Mouse (Mus musculus) adrenal gland, postnatal 10 days (tissue): ENCODE results near the gene Olfr23. TPM values are rescaled to one million over a fixed set of nuclear protein-coding genes. Genes with fewer than 3 reads are reported as not detected.
"Not testable (repeated sequence)": the region's sequence is repeated elsewhere in the genome, so short reads cannot be mapped to it uniquely, and the experiment has no call there.

Source experiments
- DNase-seq: peaks from one replicate; pipeline ENCODE4 v3.0.0; 2021; ENCODE audit warnings: mixed read lengths
- long read RNA-seq, 2 experiments: library from polyadenylated mRNA; stranded (forward); transcript quantifications; one replicate each; pipeline ENCODE4 v2.0.0; 2021
- total RNA-seq, 2 experiments: library from RNA; stranded (reverse); gene quantifications; 2 replicates each; pipeline ENCODE4 v1.2.3; 2021

Olfr23 gene
- total RNA-seq = not detected
- long read RNA-seq, experiment 1 = 0 reads
- long read RNA-seq, experiment 2 = 0 reads

DNA sequence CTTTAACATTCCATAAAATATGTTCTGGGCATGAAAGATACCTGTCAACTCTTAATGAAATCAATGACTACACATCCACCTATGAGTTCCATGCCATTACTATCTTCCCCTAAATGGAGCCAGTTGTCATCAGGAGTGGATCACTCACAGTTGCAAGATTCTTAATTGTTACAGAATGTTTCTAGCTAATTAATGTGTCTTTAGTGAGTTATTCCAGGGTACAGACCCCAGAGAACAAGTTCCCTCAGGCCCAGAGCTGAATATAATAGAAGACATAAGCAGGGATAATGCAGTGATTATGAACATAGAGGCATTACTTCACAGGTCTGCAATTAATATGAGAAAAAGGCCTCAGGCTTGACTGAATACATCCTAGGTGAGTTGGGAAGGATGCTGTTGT is at the start of gene Olfr23:
Olfr23 (plus strand) TSS at position 301 of the 400 bp plus-strand sequence.
- DNase-seq = no peak

DNA sequence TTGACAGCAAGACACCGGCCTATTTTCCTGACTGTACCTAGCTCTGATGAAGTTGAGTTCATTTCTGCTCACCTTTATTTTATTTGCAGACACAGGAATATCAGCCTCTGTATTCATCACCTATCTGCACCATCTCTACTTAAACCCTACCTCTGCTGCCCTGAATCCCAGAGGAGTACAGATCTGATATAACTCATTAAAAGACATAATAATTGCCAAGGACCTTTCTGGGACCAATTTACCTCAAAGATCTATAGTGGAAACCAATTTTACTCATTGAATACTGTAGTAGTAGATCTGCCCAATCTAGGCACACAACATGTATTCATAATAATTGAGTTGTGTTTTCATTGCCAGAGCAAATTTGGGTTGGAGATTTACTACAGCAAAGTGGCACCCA is 45.8 kb upstream of the Olfr23 start, which contains the start of gene Olfr394:
Olfr394 (minus strand) TSS at position 101 of the 400 bp plus-strand sequence.
- DNase-seq = no peak

DNA sequence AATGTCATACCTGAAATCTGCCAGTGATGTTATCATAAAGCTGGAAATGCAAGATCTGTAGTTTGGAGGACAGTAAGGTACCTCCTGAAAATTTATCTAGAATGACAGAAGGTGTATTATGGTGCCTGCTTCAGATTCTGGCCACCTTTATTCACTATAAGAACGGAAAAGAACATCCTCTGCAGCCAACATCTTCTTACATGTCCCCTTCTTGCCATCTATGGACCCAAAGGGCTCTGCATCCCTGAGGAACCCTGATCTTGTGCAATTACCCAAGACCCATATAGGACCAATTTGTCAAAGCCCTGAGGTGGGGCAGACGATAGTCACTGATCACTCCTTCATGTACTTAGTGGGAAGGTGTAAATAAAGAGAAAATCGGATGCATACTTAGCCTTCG is 27.3 kb upstream of the Olfr23 start, which contains the start of gene Olfr395:
Olfr395 (minus strand) TSS at position 101 of the 400 bp plus-strand sequence.
- DNase-seq = not testable (repeated sequence)

DNA sequence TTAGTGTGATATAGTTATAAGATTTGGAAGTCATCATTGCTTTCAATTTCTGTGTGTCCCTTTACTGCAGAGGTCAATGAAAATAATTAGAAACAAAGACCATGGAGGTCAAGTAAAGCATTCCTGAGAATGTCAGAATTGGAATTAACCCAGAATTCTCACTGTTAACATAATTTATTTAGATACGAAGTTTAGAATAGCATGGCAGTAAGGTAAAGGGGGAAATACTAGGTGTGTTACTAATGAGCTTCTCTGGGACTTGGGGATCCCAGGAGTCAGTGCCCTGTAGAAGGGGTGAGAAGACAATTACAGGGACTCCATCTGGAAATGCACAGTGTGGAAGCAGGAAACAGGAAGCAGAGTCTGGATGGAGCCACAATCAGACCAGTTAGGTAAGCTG is 24.0 kb downstream of the Olfr23 start, which contains the start of gene Olfr397:
Olfr397 (plus strand) TSS at position 301 of the 400 bp plus-strand sequence.
- no peak for DNase-seq

DNA sequence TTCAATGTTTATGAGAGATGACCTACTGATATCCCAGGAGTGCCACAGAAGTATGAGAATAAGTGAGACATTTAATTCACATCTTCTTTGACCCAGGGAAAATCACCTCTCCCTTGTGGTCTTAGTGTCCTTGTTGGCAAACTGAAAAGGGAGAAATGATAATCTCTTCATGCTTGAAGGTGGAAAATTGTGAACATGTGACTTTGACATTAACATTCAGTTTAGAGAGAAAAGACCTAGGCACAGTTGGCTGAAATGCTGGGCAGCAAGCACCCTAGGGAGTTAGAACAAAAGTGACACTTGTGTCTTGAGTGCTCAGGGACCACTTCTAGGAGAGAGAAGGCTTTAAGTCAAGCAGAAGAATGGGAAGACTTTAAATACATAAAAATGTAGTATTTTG is 53.8 kb downstream of the Olfr23 start, which contains the start of gene Olfr398:
Olfr398 (minus strand) TSS at position 101 of the 400 bp plus-strand sequence.
- DNase-seq = no peak

Other genes starting within 250 kb of the Olfr23 start
- not detected for gene Zfp735, start 247.9 kb upstream of the Olfr23 start, total RNA-seq
- gene Olfr389, start 156.0 kb upstream of the Olfr23 start, total RNA-seq = not detected
- not detected for gene Olfr390, start 153.7 kb upstream of the Olfr23 start, total RNA-seq
- gene Olfr391-ps, start 133.6 kb upstream of the Olfr23 start, total RNA-seq = not detected
- not detected for gene Olfr392, start 119.6 kb upstream of the Olfr23 start, total RNA-seq
- gene Olfr393, start 85.2 kb upstream of the Olfr23 start, total RNA-seq = not detected
- gene Olfr394, start 45.9 kb upstream of the Olfr23 start, total RNA-seq = not detected
- gene Olfr395, start 27.4 kb upstream of the Olfr23 start, total RNA-seq = not detected
- gene Olfr397, start 24.1 kb downstream of the Olfr23 start, total RNA-seq = not detected
- not detected for gene Olfr398, start 53.7 kb downstream of the Olfr23 start, total RNA-seq
- gene Olfr139, start 119.9 kb downstream of the Olfr23 start, total RNA-seq = not detected
- not detected for gene Olfr399, start 119.9 kb downstream of the Olfr23 start, total RNA-seq
- gene Zfp616, start 133.3 kb downstream of the Olfr23 start, total RNA-seq = not detected
- gene Olfr401, start 177.0 kb downstream of the Olfr23 start, total RNA-seq = not detected
- gene Olfr402, start 216.9 kb downstream of the Olfr23 start, total RNA-seq = not detected
- gene Olfr403, start 249.6 kb downstream of the Olfr23 start, total RNA-seq = not detected